Comparison of ENCODE assay signal across 23 mouse cellular contexts in genomic region chr15:42815026-42815724, GRCm38 (mm10).
DNase-seq lines count a peak whose midpoint lies in the region; ATAC-seq lines count a peak whose summit lies in the region.
"Had no signal": no experiment of that assay in that cellular context is flagged by ENCODE, and none has a peak within 500 bp of the region (broad histone marks: within the 10 kb centered on the region; RNA-seq: fewer than 3 reads in every experiment).

No protein-coding gene starts in this region.

- intact Hi-C loops in left cerebral cortex, postnatal 14 days (cut with DNase I) = no loop called here

- no peak for DNase-seq in frontal cortex, postnatal 25 days (ENCODE audit: low spot score in 2 of 2)
- DNase-seq in right cerebral cortex, postnatal 10 days (ENCODE audit: low spot score in 2 of 2) = peak; percentile 19 to 45
- DNase-seq in right cerebral cortex, postnatal 25 days = no peak
- DNase-seq in left cerebral cortex, postnatal 14 days (ENCODE audit: low spot score in 2 of 2) = peak; percentile 16 to 60
- DNase-seq in gastrocnemius, postnatal 25 days = no peak
- DNase-seq: adrenal gland, postnatal 36 days; B cell, adult 2 months; cerebellum, adult 11 months; cerebellum, adult 9-10 months; cerebellum, postnatal 36 days; gastrocnemius, adult 2 months; heart, adult 2 months; heart, postnatal 4 days; kidney, adult 9 months; kidney, postnatal 10 days; layer of hippocampus, adult 9-11 months; liver; lung, adult 2 months; lung, postnatal 10 days; retina, postnatal 1 day had no signal

- peak; percentile 98 for ATAC-seq in frontal cortex, adult (ENCODE audit: low TSS enrichment)
- ATAC-seq: intestine, postnatal 0 days; midbrain, embryonic 15.5 days had no signal

Comparison
In these comparisons a context has a peak if more than half of its experiments do, and no peak if none do; other contexts are left out.
1. DNase-seq: peak in right cerebral cortex, postnatal 10 days (2 of 2) and left cerebral cortex, postnatal 14 days (2 of 2); none in frontal cortex, postnatal 25 days (0 of 2), right cerebral cortex, postnatal 25 days (single experiment) and gastrocnemius, postnatal 25 days (single experiment).